Mouse (Mus musculus) thymus, adult 2 months (tissue): ENCODE data around the gene Lama5. TPM values are rescaled to one million over a fixed set of nuclear protein-coding genes. Genes with fewer than 3 reads are reported as not detected.

Experiments used
- DNase-seq: peaks from one replicate; pipeline ENCODE4 v3.0.0; 2021
- H3K27ac ChIP-seq: fragments of 200-500 bp; 2 replicates; pipeline ENCODE4 v1.5.1; 2012; ENCODE audit warnings: low read length, control low read depth; ENCODE audit not compliant: control insufficient read depth, insufficient read depth
- H3K27me3 ChIP-seq: fragments of 200-500 bp; 2 replicates; pipeline ENCODE4 v1.6.1; 2012; ENCODE audit warnings: mild to moderate bottlenecking, low read length, moderate library complexity, mixed read lengths; ENCODE audit not compliant: control insufficient read depth, insufficient read depth
- H3K36me3 ChIP-seq: fragments of 200-500 bp; 2 replicates; pipeline ENCODE4 v1.6.1; 2012; ENCODE audit warnings: mild to moderate bottlenecking, low read length, moderate library complexity; ENCODE audit not compliant: control insufficient read depth, insufficient read depth
- H3K4me1 ChIP-seq: fragments of 200-500 bp; replicated peaks from 2 replicates; pipeline ENCODE4 v1.6.1; 2012; ENCODE audit warnings: low read length; ENCODE audit not compliant: control insufficient read depth, insufficient read depth
- H3K4me3 ChIP-seq: fragments of 200-500 bp; 2 replicates; pipeline ENCODE4 v1.5.1; 2012; ENCODE audit warnings: mild to moderate bottlenecking, low read length, control low read depth, moderate library complexity; ENCODE audit not compliant: control insufficient read depth, insufficient read depth
- CTCF ChIP-seq: fragments of 200-500 bp; IDR thresholded peaks from 2 replicates; pipeline ENCODE4 v1.5.1; 2012; ENCODE audit warnings: mild to moderate bottlenecking, control low read depth, low read length, moderate library complexity, borderline replicate concordance; ENCODE audit not compliant: control insufficient read depth, poor library complexity, insufficient read depth; ENCODE audit errors: extremely low read depth
- POLR2A ChIP-seq: fragments of 200-500 bp; IDR thresholded peaks from 2 replicates; pipeline ENCODE4 v1.6.1; 2012; ENCODE audit warnings: mild to moderate bottlenecking, low read length, control low read depth, moderate library complexity; ENCODE audit not compliant: control insufficient read depth, poor library complexity, insufficient read depth; ENCODE audit errors: extremely low read depth
- WGBS: fragments of 180-500 bp; shearing (Covaris S2); methylation state at CpG from one replicate; pipeline ENCODE4 v1.1.7; 2018; 5-methylcytosine and 5-hydroxymethylcytosine counted together
- polyA plus RNA-seq: library from polyadenylated mRNA; depleted of rRNA; stranded (reverse); fragments of >200 nt; gene quantifications from 2 replicates; pipeline ENCODE4 v1.2.3, GENCODE M21; 2012; rRNA removed

The Lama5 gene
- 9.2 and 13.1 TPM in 2 replicates for polyA plus RNA-seq

DNA sequence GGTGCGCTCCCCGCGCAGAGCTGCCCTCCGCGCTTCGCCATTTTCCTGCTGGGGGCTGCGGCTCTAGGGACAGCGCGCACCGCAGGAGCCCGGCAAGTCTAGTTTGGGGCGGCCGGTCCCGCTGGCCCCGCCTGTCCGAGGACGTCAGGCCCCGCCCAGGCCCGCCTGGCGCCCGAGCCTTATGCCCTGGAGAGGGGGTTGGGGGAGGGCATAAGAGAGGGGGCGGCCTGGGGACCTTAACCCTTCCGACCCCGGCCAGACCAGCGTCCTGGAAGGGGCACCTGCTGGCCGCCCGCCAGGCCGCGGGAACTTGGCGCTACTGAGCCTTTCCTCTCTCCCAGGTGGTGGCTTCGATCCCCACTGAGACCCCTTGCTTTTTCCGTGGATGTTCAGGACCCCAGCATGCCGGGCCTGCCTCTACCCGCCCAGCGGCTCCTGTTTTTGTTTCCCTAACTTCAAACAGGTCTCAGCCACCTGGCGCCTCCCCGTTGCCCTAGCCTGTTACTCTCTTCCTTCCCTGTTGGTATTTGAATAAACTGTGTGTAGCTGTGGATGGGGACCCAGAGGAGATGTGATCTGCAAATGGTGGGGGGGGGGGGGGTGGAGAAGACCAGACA is at the start of gene Lama5:
Gene Lama5, minus strand, starts transcription at position 98 of the 617 bp plus-strand sequence.
- Histone ChIP-seq H3K4me3 (peak within 1 kb of the TSS; percentile 27), H3K4me1 (no peaks in the 10 kb centered on the region; the same call in 1 of the 2 replicates), H3K36me3 (no peaks in the 10 kb centered on the region), H3K27me3 (peaks cover 4% of the 10 kb centered on the region; the same call in 1 of the 2 replicates), H3K27ac (no peak within 1 kb of the TSS)
- 1% methylated on average over 37 of the region's 37 CpGs for WGBS
- DNase-seq = no peak
- TF ChIP-seq POLR2A (no peak), CTCF (no peak)

DNA sequence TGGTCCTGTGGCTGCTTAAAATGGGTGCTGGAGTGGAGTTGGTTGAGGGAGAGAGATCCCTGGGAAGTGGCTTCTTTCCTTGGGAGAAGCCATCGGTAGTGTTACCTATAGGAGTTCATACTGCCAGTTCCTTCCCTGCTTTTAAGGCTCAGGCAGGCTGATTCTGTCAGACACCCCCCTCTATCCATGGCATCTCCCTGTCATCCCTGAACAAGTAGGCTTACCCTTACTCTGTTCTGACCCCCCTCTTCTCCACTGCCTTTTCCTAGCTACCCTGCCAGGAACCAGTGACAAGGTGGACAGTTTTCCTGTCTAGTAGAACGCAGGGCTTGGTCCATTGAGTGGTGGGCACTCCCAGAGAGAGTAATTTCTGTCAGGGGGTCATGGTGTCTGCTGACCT is 48.9 kb upstream of the Lama5 start:
- Histone ChIP-seq H3K27me3 (no peaks in the 10 kb centered on the region), H3K4me3 (no peak overlapping the region), H3K36me3 (no peaks in the 10 kb centered on the region), H3K4me1 (peaks cover 31% of the 10 kb centered on the region), H3K27ac (no peak overlapping the region)
- TF ChIP-seq CTCF = no peak
- DNase-seq = no peak
- 98% methylated on average over 2 of the region's 2 CpGs for WGBS

DNA sequence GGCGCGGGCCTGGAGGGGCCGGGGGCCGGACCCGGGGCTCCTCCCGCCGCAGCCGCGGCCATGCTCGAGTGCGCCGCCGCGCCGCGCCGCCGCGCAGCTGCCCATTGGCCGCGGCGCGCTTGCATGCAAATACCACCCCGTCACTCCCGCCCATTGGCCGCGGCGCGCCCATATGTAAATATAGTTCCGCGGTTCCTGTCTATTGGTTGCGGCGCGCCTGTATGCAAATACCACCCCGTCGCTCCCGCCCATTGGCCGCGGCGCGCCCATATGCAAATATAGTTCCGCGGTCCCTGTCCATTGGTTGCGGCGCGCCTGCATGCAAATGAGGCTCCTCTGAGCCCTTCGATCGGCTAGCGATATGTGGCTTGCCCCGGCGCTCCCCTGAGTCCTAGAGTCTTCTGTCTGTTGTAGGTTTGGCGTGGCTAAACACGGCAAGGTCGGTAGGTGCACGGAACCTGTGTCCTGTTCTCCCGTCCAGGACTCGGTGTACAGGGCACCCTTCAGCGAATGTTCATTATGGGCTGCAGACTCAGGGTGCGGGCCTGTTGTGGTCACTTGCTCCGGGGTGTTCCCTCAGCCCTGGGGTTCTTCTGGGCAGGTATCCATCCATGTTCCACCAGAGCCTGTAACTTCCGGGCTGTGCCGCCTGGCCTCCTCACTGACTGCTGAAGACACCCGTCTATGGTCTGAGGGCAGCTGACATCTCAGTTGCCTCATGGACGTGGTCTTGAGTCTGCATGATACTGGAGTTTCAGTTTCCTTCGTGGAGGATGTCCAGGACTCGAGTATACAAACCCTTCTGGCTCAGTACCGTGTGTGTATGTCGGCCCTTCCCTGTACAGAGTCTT is 48.0 kb upstream of the Lama5 start, which contains the start of gene Cables2:
Gene Cables2, minus strand, starts transcription at position 103 of the 851 bp plus-strand sequence.
- TF ChIP-seq CTCF (0 out of 2 replicates have a peak, but pooled peaks have one; percentile 55), POLR2A (peak; percentile 50; the same call in 1 of the 2 replicates)
- no peaks in the 10 kb centered on the region for H3K36me3 ChIP-seq
- no peaks in the 10 kb centered on the region for H3K27me3 ChIP-seq
- H3K4me3 ChIP-seq = peak within 1 kb of the TSS; percentile 58
- H3K27ac ChIP-seq = no peak within 1 kb of the TSS
- peak; percentile 90 for DNase-seq
- peaks cover 31% of the 10 kb centered on the region for H3K4me1 ChIP-seq
- WGBS = 5% methylated on average over 68 of the region's 68 CpGs

DNA sequence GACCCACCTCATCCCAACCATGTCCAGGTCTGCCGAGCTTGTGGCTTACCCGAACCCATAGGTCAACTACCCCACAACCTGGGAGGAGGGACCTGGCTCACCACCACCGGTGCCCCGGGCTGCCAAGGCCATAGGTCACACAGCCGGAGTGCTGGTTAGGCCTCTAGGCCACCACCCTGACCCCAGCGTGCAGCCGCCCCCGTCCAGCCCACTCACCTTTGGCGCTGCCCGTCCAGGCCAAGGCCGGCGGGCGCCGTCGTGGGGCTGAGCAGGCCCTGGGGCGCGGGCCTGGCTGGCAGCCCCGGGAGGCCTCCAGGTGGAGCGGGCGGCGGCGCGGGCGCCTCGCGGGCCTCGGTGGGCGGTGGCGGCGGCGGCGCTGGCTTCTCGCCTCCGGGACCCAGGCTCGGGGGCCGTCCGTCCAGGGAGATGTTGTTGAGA is 47.2 kb upstream of the Lama5 start:
- no peak overlapping the region for H3K27ac ChIP-seq
- no peaks in the 10 kb centered on the region for H3K36me3 ChIP-seq
- no peaks in the 10 kb centered on the region for H3K27me3 ChIP-seq
- DNase-seq = no peak
- TF ChIP-seq CTCF (0 out of 2 replicates have a peak, but pooled peaks have one; percentile 17), POLR2A (no peak)
- peaks cover 31% of the 10 kb centered on the region for H3K4me1 ChIP-seq
- 1% methylated on average over 37 of the region's 37 CpGs for WGBS
- H3K4me3 ChIP-seq = peak overlapping the region; percentile 58

DNA sequence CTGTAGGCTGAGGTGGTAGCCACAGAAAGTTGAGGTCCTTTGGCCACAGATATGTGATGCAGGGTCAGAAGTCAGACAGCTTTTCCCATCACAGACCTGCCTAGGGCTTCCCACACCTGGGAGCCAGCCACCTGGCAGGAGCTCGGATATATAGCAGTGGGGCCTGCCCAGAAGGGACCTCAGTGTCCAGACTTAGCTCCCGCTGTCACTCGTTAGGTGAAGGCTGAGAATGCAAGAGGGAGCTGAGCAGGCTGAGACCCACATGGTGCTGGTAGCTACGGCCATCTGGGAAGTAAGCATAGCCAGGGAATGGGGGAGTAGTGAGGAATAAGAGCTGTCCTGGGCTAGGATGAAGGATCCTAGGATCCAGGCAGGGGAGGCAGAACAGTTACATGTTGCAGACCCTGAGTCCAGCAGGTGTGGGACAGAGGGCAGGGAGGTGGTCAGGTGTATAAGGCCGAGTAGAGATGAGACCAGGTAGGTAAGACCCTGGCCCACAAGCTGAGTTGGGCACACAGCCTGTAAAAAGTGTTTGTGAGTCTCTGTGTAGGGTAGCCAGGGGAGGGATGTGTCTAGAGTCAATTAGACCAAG is 46.2 kb upstream of the Lama5 start:
- H3K36me3 ChIP-seq = no peaks in the 10 kb centered on the region
- no peak for DNase-seq
- 91% methylated on average over 5 of the region's 5 CpGs for WGBS
- TF ChIP-seq POLR2A (no peak), CTCF (no peak)
- no peak overlapping the region for H3K4me3 ChIP-seq
- no peak overlapping the region for H3K27ac ChIP-seq
- H3K27me3 ChIP-seq = no peaks in the 10 kb centered on the region
- peaks cover 30% of the 10 kb centered on the region for H3K4me1 ChIP-seq

DNA sequence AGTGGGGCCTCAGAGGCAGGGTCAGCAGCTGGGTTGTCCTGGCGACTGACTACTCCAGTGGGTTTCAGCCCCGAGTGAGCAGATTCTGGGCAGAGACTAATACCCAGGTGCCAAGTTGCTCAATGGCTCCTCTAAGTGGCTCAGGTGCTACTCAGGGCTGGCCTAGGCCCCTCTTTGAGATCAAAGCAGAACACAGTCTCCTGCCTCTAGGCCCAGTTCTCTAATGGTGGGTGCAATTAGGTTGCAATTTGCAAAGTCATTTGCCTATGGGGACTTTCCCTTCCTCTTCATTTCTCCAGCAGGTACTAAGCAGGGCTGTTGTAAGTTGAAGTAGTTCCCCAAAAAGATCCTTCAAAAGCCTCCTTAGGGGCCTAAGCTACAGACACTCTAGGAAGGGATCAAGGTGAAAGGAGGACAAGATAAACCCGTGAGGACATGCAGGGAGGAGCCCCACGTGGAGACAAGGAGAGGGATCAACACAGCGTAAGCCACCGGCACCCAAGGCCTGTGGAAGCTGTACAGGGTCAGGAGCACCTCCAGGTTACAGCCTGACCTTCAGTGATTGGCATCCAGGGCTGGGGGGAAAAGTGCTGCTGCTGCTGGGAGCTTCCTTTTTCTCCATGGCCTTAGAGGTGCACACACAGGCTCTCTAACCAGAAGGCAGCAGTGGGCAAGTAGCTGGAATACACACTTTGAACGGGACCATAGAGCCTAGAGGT is 45.0 kb upstream of the Lama5 start:
- WGBS = 67% methylated on average over 7 of the region's 7 CpGs
- no peak for DNase-seq
- Histone ChIP-seq H3K4me3 (no peak overlapping the region), H3K4me1 (peaks cover 19% of the 10 kb centered on the region), H3K36me3 (no peaks in the 10 kb centered on the region), H3K27ac (no peak overlapping the region), H3K27me3 (no peaks in the 10 kb centered on the region)
- TF ChIP-seq POLR2A = no peak
- TF ChIP-seq CTCF = no peak

DNA sequence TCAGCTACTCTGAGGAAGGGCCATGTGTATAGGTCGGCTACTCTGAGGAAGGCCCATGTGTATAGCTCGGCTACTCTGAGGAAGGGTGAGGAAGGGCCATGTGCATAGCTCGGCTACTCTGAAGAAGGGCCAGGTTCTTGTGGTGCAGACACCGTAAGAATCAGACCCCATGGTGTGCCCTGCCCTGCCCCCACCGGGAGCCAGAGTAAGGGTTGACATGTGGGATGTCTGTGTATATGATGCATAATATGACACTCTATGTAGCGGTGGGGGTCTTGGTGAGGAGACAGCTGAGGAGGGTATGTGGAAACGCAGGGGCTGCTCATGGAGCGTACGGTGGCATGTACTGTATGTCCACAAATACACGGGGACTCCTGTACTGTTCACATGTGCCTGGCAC is 43.7 kb upstream of the Lama5 start:
- no peak overlapping the region for H3K27ac ChIP-seq
- no peaks in the 10 kb centered on the region for H3K27me3 ChIP-seq
- no peak for DNase-seq
- no peak overlapping the region for H3K4me3 ChIP-seq
- TF ChIP-seq CTCF = no peak
- TF ChIP-seq POLR2A = no peak
- peaks cover 19% of the 10 kb centered on the region for H3K4me1 ChIP-seq
- H3K36me3 ChIP-seq = no peaks in the 10 kb centered on the region
- 99% methylated on average over 10 of the region's 10 CpGs for WGBS
